Mouse (Mus musculus): ENCODE measurements around the gene Sema3e.

Gene Sema3e

GRCm38 (mm10) chr5:14025205-14026124 lies at the start of gene Sema3e:
Sema3e (plus strand) TSS chr5:14025276.
- DNase-seq, result peak; percentile 43

- no peak for DNase-seq
Measured at GRCm38 (mm10) chr5:13977576-13977975, 47.5 kb upstream of the Sema3e start.

- no peak for DNase-seq
Measured at GRCm38 (mm10) chr5:13979156-13979555, 45.9 kb upstream of the Sema3e start.

GRCm38 (mm10) chr5:13982417-13983054 lies 42.5 kb upstream of the Sema3e start:
- peak; percentile 58 for DNase-seq

DNA sequence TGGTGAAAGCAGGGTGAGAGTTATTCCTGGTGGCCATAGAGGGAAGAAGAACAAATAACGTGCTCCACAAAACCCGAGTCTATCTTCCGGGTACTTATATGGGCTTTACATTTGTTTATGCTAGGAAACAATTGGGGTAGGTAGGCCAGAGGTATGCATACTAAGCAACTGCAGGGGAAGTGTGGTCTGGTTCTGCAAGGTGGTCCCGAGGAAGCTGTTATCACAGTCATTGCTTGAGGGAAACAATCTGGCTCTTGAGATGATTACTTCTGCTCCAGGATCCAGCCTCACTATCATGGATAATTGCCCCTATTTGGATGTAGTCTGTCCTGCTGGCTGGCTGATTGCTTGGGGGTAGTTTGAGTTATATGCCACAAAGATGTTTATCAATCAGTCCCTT lies 41.5 kb upstream of the Sema3e start:
- no peak for DNase-seq

- DNase-seq, result no peak
Measured at GRCm38 (mm10) chr5:13985669-13986068, 39.4 kb upstream of the Sema3e start.

- DNase-seq, result no peak
Measured at GRCm38 (mm10) chr5:13987123-13987522, 38.0 kb upstream of the Sema3e start.

GRCm38 (mm10) chr5:13988023-13988422 lies 37.1 kb upstream of the Sema3e start:
- DNase-seq, result no peak

- peak; percentile 51 for DNase-seq
Measured at GRCm38 (mm10) chr5:13992734-13993396, 32.2 kb upstream of the Sema3e start.

GRCm38 (mm10) chr5:14028341-14028740 lies 3.3 kb downstream of the Sema3e start:
- peak; percentile 9 for DNase-seq

- DNase-seq, result no peak
Measured at GRCm38 (mm10) chr5:14030796-14031195, 5.7 kb downstream of the Sema3e start.

GRCm38 (mm10) chr5:14032056-14032455 lies 7.0 kb downstream of the Sema3e start:
- peak; percentile 3 for DNase-seq

GRCm38 (mm10) chr5:14033302-14033701 lies 8.2 kb downstream of the Sema3e start:
- no peak for DNase-seq

DNA sequence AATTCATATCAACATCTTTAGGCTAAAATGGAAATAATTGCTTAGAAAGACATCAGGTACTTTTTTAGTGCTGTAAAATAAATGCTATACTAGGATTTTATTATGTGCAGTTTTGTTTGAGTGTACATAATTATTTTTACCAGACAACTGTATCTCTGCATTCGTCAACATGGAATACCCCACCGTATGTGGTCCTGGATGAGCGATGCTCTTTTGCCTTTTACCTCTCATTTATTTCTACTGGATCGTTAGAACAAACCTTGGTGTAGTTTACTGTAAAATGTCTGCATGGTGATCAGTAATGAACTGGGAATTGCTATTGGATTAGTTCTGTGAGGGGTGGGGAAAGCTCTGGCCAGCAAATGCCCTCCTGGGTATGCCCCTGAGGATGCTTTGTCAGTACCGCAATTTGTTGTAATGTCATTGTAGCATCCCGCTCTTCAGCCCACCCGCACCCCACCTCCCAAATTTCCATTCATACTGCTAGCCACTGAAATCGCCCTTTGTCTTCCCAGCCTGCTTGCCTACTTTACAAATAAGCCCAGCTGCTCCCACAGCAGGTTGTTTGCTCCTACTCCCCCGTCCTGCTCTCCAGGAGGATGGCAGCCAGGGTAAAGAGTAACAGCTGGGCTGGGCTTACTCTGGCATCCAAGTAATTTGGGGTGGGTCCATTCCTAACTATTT lies 13.9 kb downstream of the Sema3e start:
- peak; percentile 4 for DNase-seq

DNA sequence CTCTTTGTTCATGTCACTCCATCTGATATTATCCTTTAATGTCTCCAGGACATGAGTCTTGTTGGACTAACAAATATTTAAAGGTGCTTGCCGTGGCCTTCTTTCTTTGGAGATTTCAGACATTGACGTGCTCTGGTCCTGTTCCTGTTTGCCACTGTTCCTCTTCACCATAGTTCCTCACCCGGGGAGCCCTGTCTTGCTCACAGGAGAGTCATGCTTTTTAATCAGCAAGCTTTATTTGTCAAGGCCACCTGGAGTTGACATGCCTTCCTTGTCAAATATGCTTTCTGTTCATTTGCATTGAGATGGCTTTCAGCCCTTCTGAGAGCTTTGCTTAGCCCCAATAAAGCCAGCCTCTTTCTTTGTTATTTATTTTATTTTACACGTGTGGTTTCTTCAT lies 15.1 kb downstream of the Sema3e start:
- no peak for DNase-seq

GRCm38 (mm10) chr5:14043116-14043515 lies 18.0 kb downstream of the Sema3e start:
- DNase-seq, result no peak

GRCm38 (mm10) chr5:14043983-14044382 lies 18.9 kb downstream of the Sema3e start:
- DNase-seq, result no peak

DNA sequence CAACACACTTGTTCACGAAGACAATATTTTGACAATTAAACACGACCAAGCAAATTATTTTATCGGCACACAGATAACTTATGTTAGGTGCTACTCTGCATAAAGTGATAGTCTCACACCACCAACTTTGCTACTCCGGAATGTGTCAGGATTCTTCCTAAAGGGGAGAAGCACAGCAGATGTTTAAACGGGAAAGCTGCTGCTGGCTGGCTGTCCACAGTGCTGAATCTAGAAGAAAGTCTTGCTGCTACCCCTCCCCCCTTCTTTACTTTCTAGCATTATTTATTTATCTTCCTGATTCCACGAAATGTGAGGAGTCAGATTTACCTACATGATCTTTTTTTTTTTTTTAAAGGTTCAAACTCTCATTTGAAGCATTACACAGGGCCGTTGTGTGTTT lies 23.6 kb downstream of the Sema3e start:
- DNase-seq, result no peak

DNA sequence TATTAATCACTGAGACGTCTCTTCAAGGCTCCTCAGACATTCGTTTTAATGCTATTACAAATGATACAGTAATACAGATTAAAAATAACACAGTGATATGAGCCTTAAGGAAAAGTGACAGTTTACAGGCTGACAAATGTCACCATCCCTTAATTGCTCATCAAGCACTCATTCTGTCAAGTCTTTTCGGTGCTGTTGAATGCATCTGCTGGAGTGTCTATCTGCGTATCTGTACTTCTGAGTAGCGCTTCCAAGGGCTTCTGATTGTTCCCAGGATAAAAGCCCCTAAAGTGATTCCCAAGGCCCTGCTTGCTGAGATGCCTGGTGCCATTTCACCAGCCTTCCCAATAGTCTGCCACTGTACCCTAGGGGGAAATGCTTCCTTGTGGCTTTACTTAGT lies 29.4 kb downstream of the Sema3e start:
- no peak for DNase-seq

DNA sequence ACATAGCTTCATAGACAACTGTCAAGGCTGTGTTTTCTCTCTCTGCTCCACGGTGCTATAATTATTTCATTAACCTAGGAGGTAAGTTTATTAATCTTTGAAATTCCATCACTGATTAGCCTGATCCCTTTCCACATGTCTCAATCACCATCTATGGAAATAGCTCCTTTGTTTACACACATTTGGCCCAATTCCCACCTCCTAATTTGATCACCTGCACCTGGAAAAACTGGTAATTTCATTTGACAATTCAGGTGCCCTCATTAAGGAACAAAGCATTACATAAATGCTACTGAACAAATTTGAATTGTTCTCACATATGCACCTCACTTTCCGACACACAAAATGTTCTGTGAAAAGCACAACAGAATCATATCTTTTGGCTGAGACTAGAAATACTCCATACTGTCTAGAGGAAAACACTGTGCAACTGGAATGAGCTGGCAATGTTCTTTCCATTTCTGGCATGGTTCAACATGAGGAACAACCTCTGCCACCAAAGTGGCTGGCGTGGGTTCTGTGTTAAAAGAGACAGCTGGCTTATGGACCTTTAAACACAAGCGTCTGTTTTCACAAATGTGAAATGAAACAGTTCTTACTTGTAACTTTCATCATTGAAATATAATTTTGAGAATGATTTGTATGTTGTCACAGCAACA lies 34.9 kb downstream of the Sema3e start:
- DNase-seq, result no peak

- no peak for DNase-seq
Measured at GRCm38 (mm10) chr5:14062918-14063481, 37.9 kb downstream of the Sema3e start.

- peak; percentile 40 for DNase-seq
Measured at GRCm38 (mm10) chr5:14073152-14073551, 48.1 kb downstream of the Sema3e start.

All from lung, postnatal 10 days (tissue).